Mouse (Mus musculus): ENCODE data around the gene Dnajc10. TPM values are rescaled to one million over a fixed set of nuclear protein-coding genes. Genes with fewer than 3 reads are reported as not detected.

Dnajc10 gene
- polyA plus RNA-seq (2015; fragmentation: Nextera tagmentation; extraction: Ambion mirVana) = 58.9 and 61.4 TPM in 2 replicates

- no peaks in the 10 kb centered on the region for H3K27me3 ChIP-seq (replicated peaks; ENCODE audit: control insufficient read depth, insufficient read depth, low read length)
- peak within 1 kb of the TSS; percentile 95 for H3K9ac ChIP-seq (replicated peaks; ENCODE audit: low read depth, low read length)
- ATAC-seq = peak; percentile 97
- peaks cover 2% of the 10 kb centered on the region; the same call in 1 of the 2 replicates for H3K36me3 ChIP-seq (ENCODE audit: control insufficient read depth, insufficient read depth)
- peak within 1 kb of the TSS; percentile 97 for H3K27ac ChIP-seq (ENCODE audit: low read length)
- H3K4me3 ChIP-seq (replicated peaks; ENCODE audit: low read length) = peak within 1 kb of the TSS; percentile 81
- H3K9me3 ChIP-seq (ENCODE audit: control insufficient read depth, low read length) = no peaks in the 10 kb centered on the region
- WGBS = under 1% methylated on average over 70 of the region's 72 CpGs
- H3K4me1 ChIP-seq (replicated peaks; ENCODE audit: control insufficient read depth, insufficient read depth, low read length) = peaks cover 7% of the 10 kb centered on the region
- peak within 1 kb of the TSS; percentile 88 for H3K4me2 ChIP-seq (ENCODE audit: low read length)
Observed at GRCm38 (mm10) chr2:80315242-80316161, at the start of gene Dnajc10. Gene Dnajc10, plus strand, starts transcription at chr2:80315466.

DNA sequence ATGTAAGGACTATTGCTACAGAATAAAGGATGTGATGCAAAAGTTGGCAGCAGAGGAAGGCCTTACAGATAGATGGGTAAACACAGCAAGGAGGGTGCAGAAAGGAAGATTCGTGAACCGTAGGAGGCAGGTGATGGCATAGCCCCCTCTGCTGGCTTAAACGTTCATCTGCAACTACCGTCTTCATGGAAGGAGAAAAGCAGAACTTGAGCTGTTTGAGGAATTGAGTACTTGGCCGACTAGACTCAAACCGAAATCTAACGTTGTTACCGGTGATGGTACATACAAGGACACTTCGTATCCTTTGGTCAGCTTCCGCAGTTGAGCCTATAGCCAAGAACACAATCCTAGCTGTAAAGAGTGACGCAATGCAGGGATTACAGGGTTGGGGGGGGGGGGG, 48.4 kb upstream of the Dnajc10 start:
- no peak overlapping the region for H3K9ac ChIP-seq (replicated peaks; ENCODE audit: low read depth, low read length)
- peak; percentile 66 for ATAC-seq
- 18% methylated on average over 11 of the region's 11 CpGs for WGBS
- no peaks in the 10 kb centered on the region for H3K36me3 ChIP-seq (ENCODE audit: control insufficient read depth, insufficient read depth)
- 0 out of 2 replicates have a peak overlapping the region, but pooled peaks have one; percentile 5 for H3K4me2 ChIP-seq (ENCODE audit: low read length)
- no peak overlapping the region for H3K27ac ChIP-seq (ENCODE audit: low read length)
- no peaks in the 10 kb centered on the region for H3K27me3 ChIP-seq (replicated peaks; ENCODE audit: control insufficient read depth, insufficient read depth, low read length)
- H3K4me1 ChIP-seq (replicated peaks; ENCODE audit: control insufficient read depth, insufficient read depth, low read length) = no peaks in the 10 kb centered on the region
- H3K4me3 ChIP-seq (replicated peaks; ENCODE audit: low read length) = no peak overlapping the region
- H3K9me3 ChIP-seq (ENCODE audit: control insufficient read depth, low read length) = no peaks in the 10 kb centered on the region

GRCm38 (mm10) chr2:80268053-80268452, 47.2 kb upstream of the Dnajc10 start:
- no peak overlapping the region for H3K4me3 ChIP-seq (replicated peaks; ENCODE audit: low read length)
- no peaks in the 10 kb centered on the region for H3K4me1 ChIP-seq (replicated peaks; ENCODE audit: control insufficient read depth, insufficient read depth, low read length)
- H3K9me3 ChIP-seq (ENCODE audit: control insufficient read depth, low read length) = no peaks in the 10 kb centered on the region
- no peaks in the 10 kb centered on the region for H3K27me3 ChIP-seq (replicated peaks; ENCODE audit: control insufficient read depth, insufficient read depth, low read length)
- no peak overlapping the region for H3K27ac ChIP-seq (ENCODE audit: low read length)
- ATAC-seq = no peak
- H3K4me2 ChIP-seq (ENCODE audit: low read length) = no peak overlapping the region
- no peak overlapping the region for H3K9ac ChIP-seq (replicated peaks; ENCODE audit: low read depth, low read length)
- H3K36me3 ChIP-seq (ENCODE audit: control insufficient read depth, insufficient read depth) = no peaks in the 10 kb centered on the region
- WGBS = 55% methylated on average over 4 of the region's 4 CpGs

DNA sequence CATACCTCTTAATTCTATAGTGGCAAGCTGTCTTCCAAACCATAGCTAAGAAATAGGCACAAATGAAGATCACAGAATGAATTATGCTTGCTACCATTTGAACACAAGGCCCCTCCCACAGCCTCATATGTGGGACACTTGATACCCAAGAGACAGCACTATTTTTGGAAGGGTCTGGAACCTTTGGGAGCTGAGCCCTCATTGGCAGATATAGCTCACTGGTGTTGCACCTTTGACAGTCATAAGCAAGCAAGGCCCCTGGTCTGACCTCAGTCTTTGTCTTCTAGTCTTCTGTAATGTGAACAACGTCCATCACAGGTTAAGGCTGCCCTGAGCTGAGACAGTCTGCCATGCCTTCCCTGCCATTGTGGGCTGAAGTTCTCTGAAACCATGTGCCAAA, 43.8 kb upstream of the Dnajc10 start:
- no peaks in the 10 kb centered on the region for H3K27me3 ChIP-seq (replicated peaks; ENCODE audit: control insufficient read depth, insufficient read depth, low read length)
- no peaks in the 10 kb centered on the region for H3K4me1 ChIP-seq (replicated peaks; ENCODE audit: control insufficient read depth, insufficient read depth, low read length)
- no peak overlapping the region for H3K4me2 ChIP-seq (ENCODE audit: low read length)
- H3K9me3 ChIP-seq (ENCODE audit: control insufficient read depth, low read length) = no peaks in the 10 kb centered on the region
- no peak overlapping the region for H3K27ac ChIP-seq (ENCODE audit: low read length)
- ATAC-seq = no peak
- H3K4me3 ChIP-seq (replicated peaks; ENCODE audit: low read length) = no peak overlapping the region
- 64% methylated on average over 1 of the region's 1 CpGs for WGBS
- no peaks in the 10 kb centered on the region for H3K36me3 ChIP-seq (ENCODE audit: control insufficient read depth, insufficient read depth)
- H3K9ac ChIP-seq (replicated peaks; ENCODE audit: low read depth, low read length) = no peak overlapping the region

DNA sequence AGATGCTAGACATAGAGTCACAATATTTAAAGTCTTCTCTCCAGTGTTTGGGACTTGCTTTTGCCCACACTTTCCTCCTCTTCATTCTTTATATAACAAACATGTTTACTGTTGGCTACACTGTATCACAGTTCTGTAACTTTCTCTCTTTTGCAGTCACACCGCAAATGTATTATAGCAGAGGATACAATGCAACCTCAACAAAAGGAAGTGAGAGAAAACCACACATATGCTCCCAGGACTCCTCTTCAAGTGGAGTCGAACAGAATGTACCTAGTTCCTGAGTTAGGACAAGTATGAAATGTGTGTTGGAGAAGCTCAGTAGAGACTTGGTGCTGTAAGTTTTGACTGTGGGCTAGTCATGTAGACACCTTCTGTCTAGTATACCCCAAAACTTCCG, 42.2 kb upstream of the Dnajc10 start:
- no peaks in the 10 kb centered on the region for H3K36me3 ChIP-seq (ENCODE audit: control insufficient read depth, insufficient read depth)
- WGBS = 94% methylated on average over 3 of the region's 3 CpGs
- no peaks in the 10 kb centered on the region for H3K4me1 ChIP-seq (replicated peaks; ENCODE audit: control insufficient read depth, insufficient read depth, low read length)
- H3K9ac ChIP-seq (replicated peaks; ENCODE audit: low read depth, low read length) = no peak overlapping the region
- no peak overlapping the region for H3K4me3 ChIP-seq (replicated peaks; ENCODE audit: low read length)
- no peak overlapping the region for H3K27ac ChIP-seq (ENCODE audit: low read length)
- H3K4me2 ChIP-seq (ENCODE audit: low read length) = no peak overlapping the region
- ATAC-seq = no peak
- H3K27me3 ChIP-seq (replicated peaks; ENCODE audit: control insufficient read depth, insufficient read depth, low read length) = no peaks in the 10 kb centered on the region
- no peaks in the 10 kb centered on the region for H3K9me3 ChIP-seq (ENCODE audit: control insufficient read depth, low read length)

- H3K4me1 ChIP-seq (replicated peaks; ENCODE audit: control insufficient read depth, insufficient read depth, low read length) = no peaks in the 10 kb centered on the region
- H3K4me3 ChIP-seq (replicated peaks; ENCODE audit: low read length) = no peak overlapping the region
- no peak for ATAC-seq
- no peak overlapping the region for H3K9ac ChIP-seq (replicated peaks; ENCODE audit: low read depth, low read length)
- H3K27me3 ChIP-seq (replicated peaks; ENCODE audit: control insufficient read depth, insufficient read depth, low read length) = no peaks in the 10 kb centered on the region
- H3K27ac ChIP-seq (ENCODE audit: low read length) = no peak overlapping the region
- no peaks in the 10 kb centered on the region for H3K9me3 ChIP-seq (ENCODE audit: control insufficient read depth, low read length)
- 67% methylated on average over 4 of the region's 4 CpGs for WGBS
- H3K36me3 ChIP-seq (ENCODE audit: control insufficient read depth, insufficient read depth) = no peaks in the 10 kb centered on the region
- H3K4me2 ChIP-seq (ENCODE audit: low read length) = no peak overlapping the region
Observed at GRCm38 (mm10) chr2:80273763-80274162, 41.5 kb upstream of the Dnajc10 start.

GRCm38 (mm10) chr2:80275136-80275535, 40.1 kb upstream of the Dnajc10 start:
- no peaks in the 10 kb centered on the region for H3K27me3 ChIP-seq (replicated peaks; ENCODE audit: control insufficient read depth, insufficient read depth, low read length)
- H3K4me3 ChIP-seq (replicated peaks; ENCODE audit: low read length) = no peak overlapping the region
- 35% methylated on average over 2 of the region's 2 CpGs for WGBS
- H3K36me3 ChIP-seq (ENCODE audit: control insufficient read depth, insufficient read depth) = no peaks in the 10 kb centered on the region
- ATAC-seq = 0 out of 2 replicates have a peak, but pooled peaks have one; percentile 4
- H3K27ac ChIP-seq (ENCODE audit: low read length) = no peak overlapping the region
- H3K4me2 ChIP-seq (ENCODE audit: low read length) = no peak overlapping the region
- no peaks in the 10 kb centered on the region for H3K4me1 ChIP-seq (replicated peaks; ENCODE audit: control insufficient read depth, insufficient read depth, low read length)
- H3K9ac ChIP-seq (replicated peaks; ENCODE audit: low read depth, low read length) = no peak overlapping the region
- no peaks in the 10 kb centered on the region for H3K9me3 ChIP-seq (ENCODE audit: control insufficient read depth, low read length)

GRCm38 (mm10) chr2:80282214-80282613, 33.1 kb upstream of the Dnajc10 start:
- 82% methylated on average over 2 of the region's 2 CpGs for WGBS
- no peak for ATAC-seq
- no peaks in the 10 kb centered on the region for H3K36me3 ChIP-seq (ENCODE audit: control insufficient read depth, insufficient read depth)
- H3K4me2 ChIP-seq (ENCODE audit: low read length) = no peak overlapping the region
- peaks cover 3% of the 10 kb centered on the region for H3K4me1 ChIP-seq (replicated peaks; ENCODE audit: control insufficient read depth, insufficient read depth, low read length)
- no peaks in the 10 kb centered on the region for H3K27me3 ChIP-seq (replicated peaks; ENCODE audit: control insufficient read depth, insufficient read depth, low read length)
- no peak overlapping the region for H3K27ac ChIP-seq (ENCODE audit: low read length)
- no peaks in the 10 kb centered on the region for H3K9me3 ChIP-seq (ENCODE audit: control insufficient read depth, low read length)
- H3K9ac ChIP-seq (replicated peaks; ENCODE audit: low read depth, low read length) = no peak overlapping the region
- no peak overlapping the region for H3K4me3 ChIP-seq (replicated peaks; ENCODE audit: low read length)

GRCm38 (mm10) chr2:80286397-80286796, 28.9 kb upstream of the Dnajc10 start:
- no peaks in the 10 kb centered on the region for H3K36me3 ChIP-seq (ENCODE audit: control insufficient read depth, insufficient read depth)
- no peak overlapping the region for H3K9ac ChIP-seq (replicated peaks; ENCODE audit: low read depth, low read length)
- H3K4me1 ChIP-seq (replicated peaks; ENCODE audit: control insufficient read depth, insufficient read depth, low read length) = peaks cover 3% of the 10 kb centered on the region
- no peaks in the 10 kb centered on the region for H3K9me3 ChIP-seq (ENCODE audit: control insufficient read depth, low read length)
- ATAC-seq = peak; percentile 77
- H3K27ac ChIP-seq (ENCODE audit: low read length) = no peak overlapping the region
- no peak overlapping the region for H3K4me3 ChIP-seq (replicated peaks; ENCODE audit: low read length)
- no peak overlapping the region for H3K4me2 ChIP-seq (ENCODE audit: low read length)
- 46% methylated on average over 4 of the region's 4 CpGs for WGBS
- H3K27me3 ChIP-seq (replicated peaks; ENCODE audit: control insufficient read depth, insufficient read depth, low read length) = no peaks in the 10 kb centered on the region

Data from forebrain, embryonic 16.5 days (tissue).